Mouse (Mus musculus) liver, postnatal 0 days (tissue): ENCODE data around the gene D130052B06Rik.

ENCODE experiments used
- CTCF ChIP-seq: sonication (generic); IDR thresholded peaks from 2 replicates; pipeline ENCODE4 v1.5.1; 2016; ENCODE audit warnings: antibody characterized with exemption, low read depth
- EP300 ChIP-seq: IDR thresholded peaks from 2 replicates; pipeline ENCODE4 v1.6.1; 2016; ENCODE audit warnings: antibody characterized with exemption, low read depth, mild to moderate bottlenecking

DNA sequence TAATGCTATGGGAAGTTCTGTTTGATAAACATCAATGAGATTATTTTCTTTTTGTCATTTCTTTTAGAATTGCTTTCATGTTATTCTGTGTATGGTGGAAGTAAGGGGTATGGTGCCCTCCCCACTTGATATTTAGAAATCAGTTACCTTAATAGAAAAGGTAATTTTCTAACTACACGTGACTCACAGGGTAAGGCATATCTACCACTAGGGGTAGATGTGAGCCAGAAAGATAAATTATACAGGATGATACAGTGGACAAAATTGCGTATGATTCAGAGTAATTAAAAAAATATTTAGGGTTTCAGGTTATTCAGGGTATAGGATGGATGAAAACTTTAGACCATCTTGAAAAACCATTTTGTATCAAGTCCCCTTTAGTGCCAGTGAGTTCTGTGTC, 50.3 kb downstream of the D130052B06Rik start:
- TF ChIP-seq CTCF = no peak
- no peak for TF ChIP-seq EP300
